Mouse (Mus musculus) gastrocnemius, adult 8-10 months (tissue): ENCODE results near the gene Ostf1. TPM values are rescaled to one million over a fixed set of nuclear protein-coding genes. Genes with fewer than 3 reads are reported as not detected.
A peak's percentile ranks its signal among the peaks of the same experiment; 100 is the strongest.

ENCODE experiments used
- DNase-seq, 2 experiments: peaks; one replicate each; pipeline ENCODE4 v3.0.0; 2022; ENCODE audit warnings: low spot score in 2 of 2
- total RNA-seq, 4 experiments: library from RNA; stranded (reverse); gene quantifications; 2 replicates each; pipeline ENCODE4 v1.2.4; 2022

The Ostf1 gene
- total RNA-seq, 4 experiments from 2014 or later = 22.1 to 28.5 (median 25.5) TPM

DNA sequence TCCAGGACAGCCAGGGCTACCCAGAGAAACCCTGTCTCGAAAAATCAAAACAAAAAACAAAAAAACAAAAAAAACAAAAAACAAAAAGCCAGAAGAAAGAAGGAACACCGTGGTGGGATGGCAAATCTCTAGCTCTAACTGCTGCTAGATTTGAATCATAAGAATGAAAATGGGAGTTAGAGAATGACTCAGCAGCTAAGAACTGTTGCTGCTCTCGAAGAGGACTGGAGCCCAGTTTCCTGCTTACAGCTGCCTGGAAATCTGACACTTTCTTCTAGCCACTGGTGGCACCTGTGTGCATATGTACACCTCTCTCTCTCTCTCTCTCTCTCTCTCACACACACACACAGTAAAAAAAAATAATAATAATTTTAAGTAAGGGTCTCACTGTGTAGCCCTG is 14.8 kb upstream of the Ostf1 start:
- no peak for DNase-seq

DNA sequence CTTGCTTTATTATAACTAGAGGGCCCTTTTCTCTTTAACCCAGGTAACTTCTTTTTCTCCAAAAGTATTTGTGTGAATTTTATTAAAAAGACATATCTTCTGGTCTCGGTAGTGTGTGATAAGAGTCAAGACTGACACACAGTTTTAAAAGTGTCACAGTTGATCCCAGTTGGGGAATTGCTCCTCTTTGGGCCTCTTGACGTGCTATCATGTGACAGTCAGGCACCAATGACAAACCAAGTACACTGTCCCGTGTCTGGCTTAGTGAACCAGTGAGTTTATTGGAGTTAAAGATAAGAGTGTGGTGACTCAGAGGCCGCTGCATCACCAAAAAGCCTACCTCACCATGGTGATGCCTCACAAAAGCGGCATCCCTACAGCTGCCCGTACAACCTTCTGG is 12.5 kb upstream of the Ostf1 start:
- DNase-seq = no peak

DNA sequence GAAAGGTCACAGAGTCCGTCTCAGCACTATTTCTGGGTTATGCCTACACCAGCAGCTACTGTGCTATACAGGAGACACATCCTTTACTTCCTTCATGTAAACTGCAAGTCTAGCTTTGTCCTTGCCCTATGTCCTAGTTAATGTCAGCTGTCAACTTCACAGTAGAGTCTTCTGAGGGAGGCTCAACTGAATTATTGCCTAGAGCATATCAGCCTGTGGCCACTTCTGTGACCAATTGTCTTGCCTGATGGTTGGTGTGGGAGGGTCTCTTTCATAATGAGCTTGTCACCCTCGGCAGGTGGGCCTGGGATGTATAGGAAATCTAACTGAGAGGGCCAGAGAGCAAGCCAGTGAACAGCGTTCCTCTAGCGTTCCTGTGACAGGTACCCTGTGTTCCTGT is 11.8 kb upstream of the Ostf1 start:
- no peak for DNase-seq

DNA sequence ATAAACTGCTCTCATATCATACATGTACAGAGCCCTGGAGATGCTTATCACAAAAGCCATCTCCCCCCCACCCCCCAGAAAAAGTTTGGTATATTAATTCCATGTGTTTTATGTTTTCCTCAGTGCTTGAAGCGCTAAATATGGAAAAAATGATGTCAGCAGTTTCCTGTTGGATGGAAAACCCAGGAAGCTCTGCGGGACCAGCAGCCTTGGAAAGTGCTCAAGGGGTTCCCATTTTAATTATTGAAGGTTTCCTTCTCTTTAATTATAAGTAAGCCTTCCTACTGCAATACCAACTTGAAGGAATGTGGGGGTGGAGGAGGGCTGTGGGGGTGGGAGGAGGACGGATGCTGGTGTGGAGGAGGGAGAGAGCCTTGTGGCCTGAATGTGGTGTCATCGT is 9.4 kb upstream of the Ostf1 start:
- no peak for DNase-seq

DNA sequence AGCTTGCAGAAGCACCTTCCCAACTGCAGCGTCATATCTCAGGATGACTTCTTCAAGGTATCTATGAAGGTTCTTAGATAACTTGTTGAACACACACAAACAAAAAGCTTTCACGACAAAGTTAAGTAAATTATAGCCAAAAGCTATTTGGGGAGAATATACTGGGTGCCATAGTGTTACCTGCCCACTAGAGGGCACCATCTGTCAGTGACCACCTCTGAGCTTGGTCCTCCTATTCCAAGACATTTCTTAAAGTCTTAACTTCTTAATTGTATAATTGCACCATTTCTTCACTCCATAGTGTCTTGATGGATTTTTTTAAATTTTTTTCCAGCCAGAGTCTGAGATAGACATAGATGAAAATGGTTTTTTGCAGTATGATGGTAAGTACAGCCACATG is 7.9 kb upstream of the Ostf1 start:
- DNase-seq = no peak

DNA sequence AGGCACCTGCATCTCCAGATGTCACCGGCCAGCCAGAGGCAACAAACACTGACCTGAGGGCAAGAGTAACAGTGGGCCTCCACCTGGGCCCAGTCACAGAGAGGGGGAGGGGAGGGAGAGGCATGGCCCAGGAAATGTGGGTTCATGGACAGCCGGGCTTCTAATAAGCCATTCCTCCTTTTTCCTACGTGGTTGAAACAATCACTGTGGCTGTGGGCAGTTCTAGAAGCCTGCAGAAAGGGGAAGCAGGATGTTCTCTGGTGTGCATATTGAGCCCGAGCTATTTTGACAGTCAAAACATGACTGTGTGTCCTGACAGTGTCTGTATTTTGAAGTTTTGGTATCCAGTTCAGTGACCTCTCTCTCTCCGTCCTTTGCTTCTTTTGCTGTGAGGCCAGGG is 7.3 kb upstream of the Ostf1 start:
- no peak for DNase-seq

DNA sequence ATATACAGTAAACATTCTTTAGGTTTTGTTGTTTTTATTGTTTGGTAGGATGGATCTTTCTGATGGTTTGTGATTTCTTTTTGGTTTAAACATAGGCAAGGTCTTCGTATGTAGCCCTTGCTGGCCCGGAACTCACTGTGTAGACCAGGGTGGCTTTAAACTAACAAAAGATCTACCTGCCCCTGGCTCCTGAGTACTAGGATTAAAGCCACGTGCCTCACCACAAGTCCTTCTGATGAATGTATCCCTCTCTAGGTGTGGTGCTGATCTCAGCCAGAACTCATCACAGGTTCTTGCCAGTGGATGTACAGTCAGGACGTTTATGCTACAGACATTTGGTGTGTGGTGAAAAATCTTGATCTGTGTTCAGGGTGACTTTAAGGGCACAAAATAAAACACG is 6.3 kb upstream of the Ostf1 start:
- DNase-seq = no peak

DNA sequence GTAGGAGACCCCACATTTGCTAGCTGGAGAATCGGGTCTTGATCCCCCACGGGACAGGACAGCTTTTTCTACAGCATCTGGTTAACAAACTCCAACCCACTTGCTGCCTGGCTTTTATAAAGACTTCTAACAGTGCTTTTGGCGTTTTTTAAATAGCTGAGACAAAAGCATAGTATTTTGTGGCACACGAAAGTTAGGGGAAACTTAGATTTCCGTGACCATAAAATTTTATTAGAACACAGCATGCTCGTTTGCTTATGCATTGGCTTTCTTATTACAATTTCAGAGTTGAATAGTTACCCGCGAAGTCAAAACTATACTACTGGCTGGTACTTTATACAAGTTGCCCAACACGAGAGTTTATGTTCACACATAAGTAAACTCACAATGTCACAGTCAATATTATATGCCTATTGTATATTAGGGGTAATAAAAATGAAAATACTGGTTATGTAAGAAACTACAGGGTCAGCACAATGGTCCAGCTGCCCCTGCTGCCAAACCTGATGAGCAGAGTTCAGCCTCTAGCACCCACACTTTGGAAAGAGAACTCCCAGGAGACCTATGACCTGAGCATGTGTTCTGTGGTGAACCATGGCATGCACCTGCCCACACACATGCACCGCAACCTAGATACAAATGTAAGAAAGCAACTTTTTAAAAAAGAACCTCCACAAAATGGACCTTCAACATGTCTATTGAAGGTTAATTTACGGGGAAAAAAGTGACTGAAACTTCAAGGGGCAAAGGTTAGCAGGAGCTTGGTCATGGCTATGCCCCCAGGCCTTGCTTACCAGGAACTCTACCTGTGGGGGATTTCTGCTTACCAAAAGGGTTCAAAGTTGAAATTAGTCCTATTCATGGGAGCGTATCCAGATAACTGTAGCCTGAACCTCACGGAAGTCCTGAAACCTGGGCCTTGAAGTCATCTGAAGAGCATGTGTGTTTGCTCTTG is 885 bp upstream of the Ostf1 start:
- DNase-seq = no peak

DNA sequence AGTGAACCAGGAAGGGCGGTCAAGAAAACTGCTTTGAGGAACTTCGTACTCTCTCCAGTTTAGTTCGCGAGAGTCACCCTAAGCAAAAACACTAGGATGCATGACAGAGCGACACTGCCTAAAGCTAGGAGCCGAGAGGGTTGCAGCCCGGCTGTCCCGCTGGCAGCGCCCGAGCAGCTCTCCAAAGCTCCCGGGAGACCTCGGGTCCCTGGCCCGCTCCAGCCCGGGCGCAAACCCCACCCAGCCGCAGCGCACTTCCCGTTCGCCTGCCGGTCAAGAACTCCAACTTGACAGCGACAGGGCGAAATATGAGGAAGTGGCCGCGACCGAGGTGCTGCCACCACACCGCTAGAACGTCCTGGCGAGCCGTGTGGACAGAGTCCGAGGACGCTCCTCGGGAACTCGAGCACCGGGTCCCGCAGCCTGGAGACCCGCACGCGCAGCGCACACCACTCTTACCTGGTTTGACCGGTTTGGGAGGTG is 421 bp downstream of the Ostf1 start:
- DNase-seq = peak; percentile 54 to 62

DNA sequence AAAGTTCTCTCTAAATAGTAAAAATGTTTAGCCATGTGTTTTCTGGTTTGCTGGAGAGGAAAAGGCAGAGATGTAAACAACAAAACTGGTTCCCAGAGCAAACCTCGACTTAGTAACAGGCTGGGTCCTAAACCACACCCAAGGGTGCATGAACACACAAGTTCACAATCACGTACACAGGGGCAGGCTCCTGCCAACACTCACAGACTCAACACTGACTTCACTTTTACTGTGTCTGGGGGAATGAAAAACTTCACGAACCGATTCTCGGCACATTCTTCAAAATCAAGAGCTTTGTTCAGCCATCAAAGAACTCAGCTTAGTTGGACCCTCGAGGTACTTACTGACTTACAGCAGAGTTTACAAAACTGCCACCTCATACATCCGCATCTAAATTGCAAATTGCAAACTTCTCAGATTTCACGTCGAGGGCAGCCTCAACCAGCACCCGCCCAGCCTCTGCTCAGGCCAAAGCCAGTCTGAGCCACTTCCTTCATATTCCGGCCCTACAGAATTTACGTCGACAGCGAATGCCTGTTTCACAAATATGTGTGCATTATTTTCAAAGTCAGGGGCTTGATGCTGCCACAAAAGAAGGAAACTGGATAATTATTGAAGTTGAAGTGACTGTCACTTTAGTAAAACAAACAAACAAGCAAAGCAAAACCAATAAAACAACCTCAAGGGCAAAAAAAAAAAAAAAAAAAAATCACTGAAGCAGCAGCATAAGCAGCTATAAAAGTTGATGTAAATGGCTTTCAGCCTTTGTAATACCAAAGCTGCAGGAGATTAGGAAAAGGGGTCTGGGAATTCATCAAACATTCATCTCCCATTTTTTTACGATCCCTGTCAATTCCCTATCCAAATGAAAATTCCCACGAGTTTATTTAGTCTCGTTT is 1.2 kb downstream of the Ostf1 start:
- no peak for DNase-seq

GRCm38 (mm10) chr19:18629589-18629988 is 2.0 kb downstream of the Ostf1 start:
- no peak for DNase-seq

- no peak for DNase-seq
Observed at GRCm38 (mm10) chr19:18623894-18624293, 7.7 kb downstream of the Ostf1 start.

DNA sequence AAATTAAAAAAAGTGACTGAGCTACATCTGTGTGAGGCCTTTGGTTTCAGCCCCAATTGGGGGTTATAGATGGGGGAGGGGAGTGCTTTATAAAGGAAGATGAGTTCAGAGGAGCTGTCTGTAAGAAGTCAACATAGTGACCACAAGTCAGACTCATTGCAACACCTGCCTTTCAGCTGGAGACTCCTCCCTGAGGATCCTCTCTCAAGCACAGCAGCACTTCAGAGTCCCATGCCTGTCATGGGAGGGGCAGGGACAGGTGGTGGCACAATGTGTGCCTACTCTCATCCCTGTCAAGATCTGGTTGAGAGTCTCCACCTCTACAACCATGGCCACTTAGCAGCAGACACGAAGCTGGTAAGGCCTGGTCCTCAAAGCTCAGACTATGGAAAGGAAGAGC is 11.9 kb downstream of the Ostf1 start:
- no peak for DNase-seq

DNA sequence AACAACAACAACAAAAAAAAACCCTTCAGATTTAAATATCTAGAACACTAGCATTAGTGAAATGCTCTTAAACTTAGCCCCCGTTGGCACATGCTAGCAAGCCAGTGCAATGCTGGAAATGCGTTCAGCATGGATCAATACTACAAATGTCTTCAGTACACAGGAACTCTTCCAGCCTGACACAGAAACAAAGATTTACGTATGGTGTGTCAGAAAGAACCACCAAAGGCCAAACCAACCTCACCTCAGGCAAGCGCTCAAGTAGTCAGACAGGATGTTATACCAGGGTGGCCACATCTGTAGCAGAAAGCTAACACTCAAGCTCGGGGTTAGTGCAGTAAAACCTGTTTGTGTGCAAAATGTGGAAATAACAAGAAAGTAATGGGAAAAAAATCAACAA is 12.6 kb downstream of the Ostf1 start:
- no peak for DNase-seq

DNA sequence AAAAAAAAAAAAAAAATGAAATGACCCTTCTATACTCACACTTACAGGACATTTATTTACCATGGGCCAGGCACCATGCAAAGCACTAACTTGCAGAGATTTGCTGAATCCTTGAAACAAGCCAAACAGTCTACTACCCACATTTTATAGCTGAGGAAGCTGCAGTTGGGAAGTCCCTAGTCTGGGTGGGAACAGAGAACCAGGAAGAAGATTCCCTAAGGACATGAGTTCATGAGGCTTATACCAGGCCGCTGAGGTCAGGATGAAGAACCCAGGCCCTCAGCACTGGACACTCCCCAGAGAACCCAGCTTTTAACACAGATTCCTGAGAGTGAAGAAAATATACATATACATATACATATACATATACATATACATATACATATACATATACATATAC is 14.1 kb downstream of the Ostf1 start:
- no peak for DNase-seq

- no peak for DNase-seq
Observed at GRCm38 (mm10) chr19:18615680-18616240, 15.9 kb downstream of the Ostf1 start.

- no peak for DNase-seq
Observed at GRCm38 (mm10) chr19:18614337-18614736, 17.3 kb downstream of the Ostf1 start.

DNA sequence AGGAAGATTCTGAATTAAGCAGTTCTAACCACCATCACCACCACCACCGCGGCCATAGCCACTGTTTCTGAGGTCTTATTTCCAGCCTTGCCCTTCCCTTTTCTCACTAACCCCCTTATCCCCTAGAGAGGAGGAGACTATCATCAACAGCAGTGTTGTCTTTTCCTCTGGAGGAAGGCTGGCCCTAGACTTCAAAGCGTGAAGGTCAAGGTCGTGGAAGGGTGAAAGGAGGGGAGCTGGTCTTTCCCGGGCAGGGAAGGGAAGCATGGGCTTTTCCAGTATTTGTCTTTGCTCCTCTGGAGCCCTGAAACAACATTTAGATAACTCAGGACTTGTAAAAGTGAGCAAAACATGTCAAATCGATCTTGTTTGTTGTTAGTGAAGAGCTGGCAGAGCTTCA is 22.6 kb downstream of the Ostf1 start:
- DNase-seq = no peak

DNA sequence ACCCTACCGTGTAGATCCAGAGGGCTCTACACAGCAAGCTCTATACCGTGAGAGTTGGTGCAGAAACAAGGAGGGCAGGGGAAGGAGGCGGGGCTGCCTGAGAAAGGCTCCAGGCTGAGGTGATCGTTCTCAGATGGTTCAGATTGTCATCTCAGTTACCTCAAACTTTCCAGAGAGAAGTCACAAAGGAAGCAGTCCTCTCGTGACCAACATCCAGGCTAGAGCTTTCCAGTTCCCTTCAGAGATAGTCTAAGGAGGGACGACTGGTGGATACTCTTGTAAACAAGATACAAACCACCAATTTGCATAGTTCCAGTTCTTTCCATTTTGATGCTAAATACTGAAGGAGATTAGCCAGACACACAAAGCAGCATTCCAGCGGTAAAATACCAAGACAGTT is 23.7 kb downstream of the Ostf1 start:
- DNase-seq = no peak

DNA sequence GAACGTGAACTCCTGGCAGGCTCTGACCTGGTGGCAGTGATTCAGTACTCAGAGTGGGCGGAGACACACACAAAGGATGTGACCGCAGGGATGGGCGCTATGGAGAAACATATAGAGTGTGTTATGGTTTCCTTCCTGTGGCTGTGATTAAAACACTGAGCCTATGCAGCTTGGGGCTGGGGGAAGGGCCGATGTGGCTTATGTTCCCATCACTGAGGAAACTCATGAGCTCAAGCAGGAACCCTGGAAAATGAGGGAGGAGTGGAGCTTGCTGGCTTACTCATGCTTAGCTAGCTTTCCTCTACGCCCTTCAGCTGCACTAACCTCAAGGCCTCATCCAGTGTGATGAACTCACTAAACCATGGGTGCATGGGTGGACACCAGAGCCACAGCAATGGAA is 28.6 kb downstream of the Ostf1 start:
- DNase-seq = no peak

DNA sequence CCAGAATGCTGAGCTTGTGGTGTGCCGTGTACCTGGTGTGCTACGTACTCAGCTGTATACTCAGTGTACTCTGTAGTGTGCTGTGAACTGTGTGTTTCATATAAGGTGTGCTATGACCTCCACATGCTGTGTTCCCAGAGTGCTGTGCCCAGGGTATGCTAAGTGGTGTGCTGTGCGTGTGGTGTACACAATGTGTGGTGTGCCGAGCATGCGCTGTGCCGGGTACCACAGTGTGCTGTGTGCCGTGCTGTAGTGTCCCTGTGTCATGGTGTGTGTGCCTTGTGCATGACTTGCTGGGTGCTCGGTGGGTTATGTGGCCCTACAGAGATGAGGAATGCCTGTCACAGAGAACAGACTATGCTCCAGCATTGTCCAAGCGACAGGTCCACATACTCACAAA is 31.0 kb downstream of the Ostf1 start:
- no peak for DNase-seq

- DNase-seq = no peak
Observed at GRCm38 (mm10) chr19:18599650-18600049, 32.0 kb downstream of the Ostf1 start.
